Mouse (Mus musculus) heart, postnatal 36 days (tissue): ENCODE results near the gene Disp2. TPM values are rescaled to one million over a fixed set of nuclear protein-coding genes. Genes with fewer than 3 reads are reported as not detected.

Experiments
- DNase-seq, 2 experiments: peaks; one replicate each; pipeline ENCODE4 v3.0.0; 2021 to 2022
- intact Hi-C: fragments of 180-260 bp; cut with DNase I; formaldehyde crosslinking; loops from one replicate; pipeline ENCODE4 v1.15.1; 2025
- total RNA-seq, 2 experiments: library from RNA; stranded (reverse); gene quantifications; 2 replicates each; pipeline ENCODE4 v1.2.3; 2021

The Disp2 gene
- total RNA-seq, 2 experiments from 2014 or later = 0.03 to 0.06 TPM

DNA sequence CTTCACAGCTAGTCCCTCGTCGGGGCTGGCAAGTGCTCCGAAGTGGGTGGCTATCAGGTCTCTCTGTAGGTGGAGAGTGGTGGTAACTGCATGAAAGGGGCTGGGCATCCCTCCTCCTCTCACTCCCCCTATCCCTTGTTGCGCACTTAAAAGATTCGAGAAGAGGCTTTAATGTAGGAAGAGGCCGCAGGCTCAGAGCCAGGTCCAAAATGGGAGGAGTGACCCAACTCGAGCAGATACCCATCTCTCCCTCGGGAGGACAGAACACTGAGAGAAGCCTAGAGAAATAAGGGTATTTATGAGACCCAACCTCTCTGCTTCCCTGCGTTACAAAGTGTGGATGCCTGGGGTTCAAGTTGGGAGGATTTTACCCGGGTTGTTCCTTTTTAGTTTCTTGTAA lies 454 bp upstream of the Disp2 start:
- intact Hi-C loops = loop anchor here (1.0 kb wide), 1 partner anchor 36 kb away; no protein-coding TSS in a partner anchor
- DNase-seq = no peak

DNA sequence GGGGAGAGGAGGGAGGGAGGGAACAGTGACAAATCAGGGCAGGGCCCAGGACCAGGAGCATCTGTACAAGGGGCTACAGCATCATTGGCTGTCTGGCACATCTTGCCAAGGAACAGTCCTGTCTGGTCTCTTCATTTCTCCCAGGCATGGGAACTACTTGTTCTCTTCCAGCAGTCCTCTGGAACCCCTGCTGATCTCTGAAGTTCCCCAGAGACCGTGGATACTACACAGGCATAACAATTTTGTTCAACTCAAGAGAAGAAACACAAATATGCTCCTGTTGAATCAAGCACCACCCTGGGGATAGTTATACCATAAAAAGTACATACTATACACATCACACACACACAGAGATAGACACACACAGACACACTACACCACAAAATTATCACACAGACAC lies 1.6 kb downstream of the Disp2 start:
- no peak for DNase-seq
- intact Hi-C loops = no loop called here

- intact Hi-C loops = no loop called here
- DNase-seq = no peak
Observed at GRCm38 (mm10) chr2:118782303-118782702, 2.8 kb downstream of the Disp2 start.

DNA sequence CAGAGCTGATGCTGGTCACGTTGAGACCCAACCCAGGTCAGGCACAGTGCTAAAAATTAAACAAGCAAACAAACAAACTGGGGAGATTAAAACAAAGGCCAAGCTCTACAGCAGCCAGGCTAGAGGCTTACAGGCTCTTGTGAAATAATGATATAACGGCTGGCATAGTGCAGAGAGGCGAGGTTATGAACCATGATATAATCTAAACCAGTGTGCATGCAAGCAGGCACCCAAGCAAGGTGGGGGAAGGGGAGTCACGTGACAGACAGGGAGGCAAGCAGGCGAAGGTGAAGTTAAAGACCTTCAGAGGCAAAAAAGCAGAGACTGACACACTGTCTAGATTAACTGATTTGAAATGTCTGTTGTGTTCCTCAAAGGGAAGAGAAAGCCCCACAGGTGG lies 3.6 kb downstream of the Disp2 start:
- DNase-seq = no peak
- intact Hi-C loops = no loop called here

DNA sequence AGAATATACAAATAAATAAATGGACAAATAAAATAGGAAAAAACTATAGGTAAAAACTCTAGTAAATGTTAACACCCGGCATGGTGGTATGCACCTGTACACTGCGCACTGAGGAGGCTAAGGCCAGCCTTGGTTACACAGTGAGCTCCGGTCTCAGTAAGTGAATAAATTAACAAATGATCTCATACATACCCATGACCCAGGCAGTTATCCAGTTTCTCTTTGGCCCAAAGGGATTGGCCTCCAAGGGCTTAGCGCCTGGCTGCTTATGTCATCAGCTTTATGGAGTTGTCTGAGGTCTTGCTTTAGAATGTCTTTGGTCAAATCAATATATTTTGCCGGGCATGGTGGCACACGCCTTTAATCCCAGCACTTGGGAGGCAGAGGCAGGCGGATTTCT lies 4.1 kb downstream of the Disp2 start:
- intact Hi-C loops = no loop called here
- no peak for DNase-seq

- intact Hi-C loops = no loop called here
- DNase-seq = no peak
Observed at GRCm38 (mm10) chr2:118786525-118786924, 7.0 kb downstream of the Disp2 start.

GRCm38 (mm10) chr2:118789501-118789900 lies 10.0 kb downstream of the Disp2 start:
- no peak for DNase-seq
- intact Hi-C loops = no loop called here

DNA sequence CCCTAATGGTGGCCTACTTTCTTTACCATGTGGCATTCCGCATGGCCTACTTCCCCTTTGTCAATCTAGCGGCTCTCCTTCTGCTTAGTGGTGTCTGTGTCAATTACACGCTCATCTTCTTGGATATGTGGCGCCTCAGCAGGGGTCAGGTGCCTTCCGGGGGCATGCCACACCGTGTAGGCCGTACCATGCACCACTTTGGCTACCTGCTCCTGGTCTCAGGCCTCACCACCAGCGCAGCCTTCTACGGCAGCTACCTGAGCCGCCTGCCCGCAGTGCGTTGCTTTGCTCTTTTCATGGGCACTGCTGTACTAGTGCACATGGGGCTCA lies 10.7 kb downstream of the Disp2 start:
- DNase-seq = no peak
- intact Hi-C loops = loop anchor here (1.0 kb wide), 1 partner anchor 93 kb away; no protein-coding TSS in a partner anchor

GRCm38 (mm10) chr2:118790551-118791525 lies 11.3 kb downstream of the Disp2 start:
- intact Hi-C loops = loop anchor here (1.0 kb wide), 1 partner anchor 92 kb away; no protein-coding TSS in a partner anchor

DNA sequence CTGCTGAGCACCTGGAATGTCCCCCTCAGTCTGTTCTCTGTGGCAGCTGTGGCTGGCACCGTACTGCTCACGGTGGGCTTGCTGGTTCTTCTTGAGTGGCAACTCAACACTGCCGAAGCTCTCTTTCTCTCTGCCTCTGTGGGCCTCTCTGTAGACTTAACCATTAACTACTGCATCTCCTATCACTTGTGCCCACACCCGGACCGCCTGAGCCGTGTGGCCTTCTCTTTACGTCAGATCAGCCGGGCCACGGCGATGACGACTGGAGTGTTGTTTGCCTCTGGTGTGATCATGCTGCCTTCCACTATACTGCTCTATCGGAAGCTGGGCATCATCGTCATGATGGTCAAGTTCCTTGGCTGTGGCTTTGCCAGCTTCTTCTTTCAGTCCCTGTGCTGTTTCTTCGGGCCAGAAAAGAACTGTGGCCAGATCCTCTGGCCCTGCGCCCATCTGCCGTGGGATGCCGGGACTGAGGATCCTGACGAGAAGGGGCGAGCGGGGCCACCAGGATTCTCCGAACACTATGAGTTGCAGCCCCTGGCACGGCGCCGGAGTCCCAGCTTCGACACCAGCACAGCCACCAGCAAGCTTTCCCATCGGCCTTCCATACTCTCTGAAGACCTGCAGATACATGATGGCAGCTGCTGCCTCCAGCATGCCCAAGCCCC lies 12.2 kb downstream of the Disp2 start:
- DNase-seq = no peak
- intact Hi-C loops = no loop called here

More at GRCm38 (mm10) chr2:118790551-118791525, 11.3 kb downstream of the Disp2 start:
- peak; percentile 59 to 71 for DNase-seq

GRCm38 (mm10) chr2:118792259-118792613 lies 12.7 kb downstream of the Disp2 start:
- intact Hi-C loops = no loop called here
- no peak for DNase-seq

DNA sequence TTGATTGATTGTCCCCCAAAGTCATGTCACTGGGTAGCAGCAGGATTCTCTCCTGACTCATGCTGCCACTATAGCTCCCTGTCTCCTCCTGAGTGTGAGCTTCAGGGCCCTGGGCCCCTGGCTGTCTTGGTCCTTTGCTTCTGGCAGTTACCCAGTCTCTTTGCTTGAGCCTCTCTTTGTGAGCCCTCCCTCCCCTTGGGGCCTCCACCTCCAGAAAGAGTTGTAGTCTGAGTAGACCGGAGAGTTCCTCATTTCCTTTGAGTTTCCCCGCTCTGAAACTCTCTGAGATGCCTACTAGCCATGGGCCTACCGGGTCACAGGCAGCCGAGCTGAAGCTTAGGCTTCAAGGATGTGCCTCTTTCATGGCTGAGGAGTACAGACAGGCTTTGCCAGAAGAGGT lies 14.1 kb downstream of the Disp2 start:
- DNase-seq = no peak
- intact Hi-C loops = no loop called here

DNA sequence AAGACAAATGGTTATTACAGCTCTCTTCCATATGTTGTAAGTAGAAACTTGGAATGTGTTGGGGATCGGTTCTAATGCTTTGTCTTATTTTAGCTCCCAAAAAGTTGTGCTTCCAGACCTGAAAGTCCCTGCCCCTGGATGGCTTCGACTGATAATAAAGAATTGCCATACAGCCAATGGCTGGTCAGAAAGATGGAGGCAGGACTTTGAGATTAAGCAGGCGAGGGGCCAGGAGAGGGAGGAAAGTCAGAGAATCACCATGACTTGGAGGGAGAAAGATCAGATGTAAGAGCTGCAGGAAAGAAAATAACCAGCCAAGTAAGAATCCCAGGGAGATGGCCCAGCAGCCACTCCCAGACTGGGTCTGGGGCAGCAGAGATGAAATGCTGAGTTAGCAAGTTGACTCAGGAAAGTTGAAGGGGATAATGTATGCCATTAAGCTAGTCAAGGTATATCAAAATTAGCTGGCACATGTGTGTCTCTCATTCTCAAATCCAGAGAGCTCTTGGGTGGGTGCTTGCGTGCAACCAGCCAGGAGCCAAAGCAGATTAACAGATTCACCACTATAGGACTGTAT lies 23.1 kb downstream of the Disp2 start:
- DNase-seq = no peak
- intact Hi-C loops = no loop called here

DNA sequence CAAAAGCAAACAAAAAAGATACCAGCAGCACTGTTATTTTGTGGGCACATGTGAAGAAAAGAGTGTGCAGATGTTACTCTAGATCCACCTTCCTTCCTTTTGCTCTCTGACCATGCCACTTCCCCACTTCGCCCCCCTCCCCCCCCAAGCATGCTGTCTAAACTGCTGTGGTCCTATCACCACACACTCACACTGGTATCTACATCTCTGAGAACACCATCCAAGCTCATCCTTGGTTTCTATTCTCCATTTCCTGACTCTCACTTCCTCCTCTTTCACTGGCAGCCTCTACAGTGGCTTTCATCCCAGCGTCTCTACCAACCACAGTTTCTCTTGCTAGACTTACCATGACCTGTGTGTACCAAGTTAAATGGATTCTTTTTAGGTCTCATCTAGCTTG lies 25.0 kb downstream of the Disp2 start:
- intact Hi-C loops = no loop called here
- no peak for DNase-seq

DNA sequence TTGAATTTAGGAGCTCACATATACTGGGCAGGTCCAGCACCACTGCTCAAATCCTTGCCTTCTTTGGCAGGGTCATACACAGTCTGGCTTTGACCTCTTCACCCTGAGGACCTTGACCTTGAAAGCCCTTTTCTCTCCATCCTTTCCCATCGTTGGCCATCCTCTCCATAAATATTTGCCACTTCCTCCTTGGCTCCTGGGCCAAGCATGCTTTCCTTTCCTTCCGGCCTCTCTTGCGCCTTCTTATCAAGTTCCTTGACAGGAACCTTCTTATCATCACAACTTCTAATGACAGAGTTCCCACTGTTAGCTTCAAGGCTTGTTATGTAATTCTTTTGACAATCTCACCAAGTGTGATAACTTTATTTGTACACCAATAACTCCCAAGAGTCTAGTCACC lies 25.6 kb downstream of the Disp2 start:
- intact Hi-C loops = loop anchor here (5.0 kb wide), 1 partner anchor 77 kb away; no protein-coding TSS in a partner anchor
- no peak for DNase-seq

- no peak for DNase-seq
- intact Hi-C loops = loop anchor here (5.0 kb wide), 1 partner anchor 77 kb away; no protein-coding TSS in a partner anchor
Observed at GRCm38 (mm10) chr2:118805756-118806155, 26.2 kb downstream of the Disp2 start.

- peak; percentile 40 to 47 for DNase-seq
- intact Hi-C loops = loop anchor here (5.0 kb wide), 1 partner anchor 75 kb away; no protein-coding TSS in a partner anchor
Observed at GRCm38 (mm10) chr2:118806860-118807259, 27.3 kb downstream of the Disp2 start.

DNA sequence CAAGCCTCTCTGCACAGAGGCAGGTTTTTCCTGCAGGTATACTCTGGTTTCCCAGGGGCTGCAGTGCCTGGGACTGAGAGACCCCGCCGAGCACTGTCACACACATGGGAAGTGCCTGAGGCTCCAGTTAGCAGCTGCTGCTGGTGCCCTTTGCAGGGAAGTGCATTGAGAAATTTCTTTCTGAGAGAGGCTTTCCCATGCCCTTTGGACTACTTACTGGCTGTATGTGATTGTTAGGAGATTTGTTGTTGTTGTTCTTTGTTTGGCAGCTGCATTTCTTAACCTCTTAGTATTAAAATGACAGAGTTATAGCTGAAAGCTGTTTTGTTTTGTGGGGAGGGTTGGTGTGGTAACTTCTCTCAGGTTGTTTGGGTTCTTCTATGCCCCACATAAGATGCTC lies 31.3 kb downstream of the Disp2 start:
- no peak for DNase-seq
- intact Hi-C loops = no loop called here

GRCm38 (mm10) chr2:118812724-118813123 lies 33.2 kb downstream of the Disp2 start:
- intact Hi-C loops = no loop called here
- no peak for DNase-seq

DNA sequence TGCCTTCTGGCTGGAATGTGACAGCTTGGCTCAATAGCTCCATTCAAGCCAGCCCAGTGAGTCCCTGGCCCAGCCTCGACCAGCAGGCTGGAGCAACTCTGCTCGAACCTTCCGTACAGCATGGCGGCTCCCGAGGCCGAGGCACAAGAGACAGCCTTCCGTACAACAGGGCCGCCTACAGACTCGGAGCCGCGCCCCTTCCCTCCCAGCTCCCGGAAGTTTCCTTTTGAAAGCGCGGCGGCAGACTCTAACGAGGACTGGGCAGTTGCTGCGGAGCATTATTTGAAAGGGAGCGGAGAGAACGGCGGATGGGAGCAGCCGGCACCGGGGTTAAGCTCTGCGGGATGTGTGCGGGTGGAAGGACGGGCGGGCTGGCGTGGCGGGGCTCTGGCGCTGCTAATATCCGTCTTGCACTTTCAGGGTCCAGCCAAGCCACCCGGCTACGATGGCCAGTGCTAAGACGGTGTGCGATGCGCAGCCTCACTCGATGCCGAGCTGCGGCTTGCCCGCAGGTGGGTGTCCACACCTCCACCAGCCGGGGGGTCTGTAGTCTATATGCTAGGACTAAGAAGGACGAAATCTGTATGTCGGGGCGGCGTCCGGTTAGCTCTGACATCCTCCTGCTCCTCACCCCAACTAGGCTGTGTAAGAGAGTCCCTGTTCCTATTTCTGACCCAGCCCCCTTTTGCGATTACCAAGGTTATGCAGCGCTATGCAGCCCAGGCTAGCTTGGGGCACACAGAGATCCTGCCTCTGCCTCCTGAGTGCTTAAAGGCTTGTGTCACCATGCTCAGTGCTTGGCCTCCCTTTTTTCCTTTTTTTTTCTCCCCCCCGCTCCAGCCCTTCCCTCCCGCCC lies 34.7 kb downstream of the Disp2 start, which contains the start of gene Knstrn:
Gene Knstrn (plus strand): TSS at position 23 of the 856 bp plus-strand sequence.
- intact Hi-C loops = no loop called here
- peak; percentile 89 for DNase-seq
